Mouse (Mus musculus) lung, embryonic 15.5 days (tissue): ENCODE results near the gene Gtsf2. TPM values are rescaled to one million over a fixed set of nuclear protein-coding genes. Genes with fewer than 3 reads are reported as not detected.

ENCODE experiments used
- polyA plus RNA-seq: library from polyadenylated mRNA; unstranded; fragments of >200 nt; fragmentation: Nextera tagmentation; extraction: Ambion mirVana; gene quantifications from 2 replicates; pipeline ENCODE4 v1.2.1, GENCODE M21; 2015

The Gtsf2 gene
- polyA plus RNA-seq, 1 experiment from 2014 or later: not detected

Other genes starting within 250 kb of the Gtsf2 start
- 115 and 117 TPM in 2 replicates for gene Cbx5, start 208.7 kb downstream of the Gtsf2 start, polyA plus RNA-seq
- 860 and 895 TPM in 2 replicates for gene Hnrnpa1, start 208.0 kb downstream of the Gtsf2 start, polyA plus RNA-seq
- gene Nfe2, start 190.1 kb downstream of the Gtsf2 start, polyA plus RNA-seq: 3.6 and 4.7 TPM in 2 replicates
- gene Copz1, start 175.8 kb downstream of the Gtsf2 start, polyA plus RNA-seq: 287 and 293 TPM in 2 replicates
- gene Gpr84, start 137.9 kb downstream of the Gtsf2 start, polyA plus RNA-seq: 0.29 and 0.36 TPM in 2 replicates
- gene Zfp385a, start 108.4 kb downstream of the Gtsf2 start, polyA plus RNA-seq: 7.7 and 9.0 TPM in 2 replicates
- gene Itga5, start 81.7 kb downstream of the Gtsf2 start, polyA plus RNA-seq: 39.6 and 42.7 TPM in 2 replicates
- 0.22 and 0.24 TPM in 2 replicates for gene Gtsf1, start 18.0 kb downstream of the Gtsf2 start, polyA plus RNA-seq
- gene Nckap1l, start 5.3 kb upstream of the Gtsf2 start, polyA plus RNA-seq: 2.7 and 3.6 TPM in 2 replicates
- 2.2 and 2.3 TPM in 2 replicates for gene Pde1b, start 54.6 kb upstream of the Gtsf2 start, polyA plus RNA-seq
- gene Ppp1r1a, start 89.5 kb upstream of the Gtsf2 start, polyA plus RNA-seq: 8.0 and 8.9 TPM in 2 replicates
- not detected in 2 replicates for gene Glycam1, start 116.6 kb upstream of the Gtsf2 start, polyA plus RNA-seq